Mouse (Mus musculus): ENCODE measurements around the gene Ddx10. TPM values are rescaled to one million over a fixed set of nuclear protein-coding genes. Genes with fewer than 3 reads are reported as not detected.

The Ddx10 gene
- 7.5 and 11.3 TPM in 2 replicates for total RNA-seq (2023)

GRCm38 (mm10) chr9:53247953-53248397, at the start of gene Ddx10:
Gene Ddx10, minus strand, starts transcription at chr9:53248053.

Other genes with a start within 250 kb of the Ddx10 start
- not detected in 2 replicates for gene Exph5, start 53.6 kb upstream of the Ddx10 start, total RNA-seq (2023)
- gene Kdelc2, start 136.0 kb upstream of the Ddx10 start, total RNA-seq (2023) = 0.98 and 2.4 TPM in 2 replicates
- not detected in 2 replicates for gene 4930550C14Rik, start 154.3 kb upstream of the Ddx10 start, total RNA-seq (2023)

All from neutrophil, adult 65 days (primary cell).